Mouse (Mus musculus): ENCODE results near the gene Uhrf1.

DNA sequence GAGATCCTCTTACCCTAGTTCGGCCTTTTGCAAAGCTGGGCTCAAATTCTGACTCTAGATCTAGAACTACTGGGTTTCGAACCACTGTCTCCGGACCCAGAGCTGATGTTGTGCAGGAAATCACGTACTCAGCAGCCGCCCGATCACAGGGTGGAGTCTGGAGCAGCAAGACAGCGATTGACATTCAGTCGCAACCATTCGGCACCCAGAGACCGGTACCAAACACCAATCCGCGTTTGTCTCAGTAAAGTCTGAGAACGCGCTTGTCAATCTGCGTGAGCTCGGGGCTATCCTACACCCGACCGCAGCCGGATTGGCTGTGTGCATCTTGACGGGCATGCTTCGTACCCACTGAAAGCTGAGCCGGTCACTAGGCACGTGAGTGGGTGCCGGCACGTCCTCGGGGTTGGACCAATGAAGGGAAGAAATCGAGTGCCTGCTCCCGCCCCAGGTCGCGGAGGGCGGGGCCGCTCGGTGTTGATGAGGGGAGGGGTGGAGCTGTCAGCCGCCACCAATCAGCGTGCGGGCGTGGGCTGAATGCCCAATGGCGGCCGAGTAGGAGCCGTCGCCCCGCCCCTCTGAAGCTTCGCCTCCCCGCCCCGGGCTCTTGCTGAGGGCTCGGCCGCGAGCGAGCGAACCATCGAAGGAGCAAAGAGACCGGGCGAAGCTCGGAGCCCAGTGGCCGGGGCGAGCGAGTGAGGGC lies 22.5 kb downstream of the Uhrf1 start, which contains the start of gene Kdm4b:
- TF ChIP-seq USF1 (IDR thresholded peaks at IDR 0.05; ENCODE audit: low read depth, low read length): peak; percentile 83
- TF ChIP-seq CTCF (conservative IDR thresholded peaks at IDR 0.05 in 1 of 2, IDR thresholded peaks at IDR 0.05 in 1 of 2; ENCODE audit: low read depth in 2 of 2, low read length in 2 of 2): no peak
- TF ChIP-seq USF2 (conservative IDR thresholded peaks at IDR 0.05; ENCODE audit: low read depth, low read length): peak; percentile 72
- peak; percentile 38; the same call in 1 of the 2 replicates for TF ChIP-seq MAX (IDR thresholded peaks at IDR 0.05; ENCODE audit: low read length)
